Mouse (Mus musculus) MEL (cell line): Measurements from ENCODE around the gene Pcnt.

ENCODE experiments used
- CTCF ChIP-seq, 3 experiments: IDR thresholded peaks in 2 of 3; conservative IDR thresholded peaks in 1 of 3; 2 replicates each; pipeline ENCODE4 v1.5.1; 2011 to 2012; ENCODE audit warnings: low read length in 3 of 3, low read depth in 2 of 3, mild to moderate bottlenecking in 2 of 3, improper control_type of control experiment in 1 of 3, inconsistent platforms in 1 of 3, mixed read lengths in 1 of 3, moderate library complexity in 1 of 3; ENCODE audit not compliant: control insufficient read depth in 1 of 3, insufficient read depth in 1 of 3, poor library complexity in 1 of 3, severe bottlenecking in 1 of 3
- EP300 ChIP-seq, 2 experiments: IDR thresholded peaks; 2 replicates each; pipeline ENCODE4 v1.6.1; 2011; ENCODE audit warnings: improper control_type of control experiment in 2 of 2, low read length in 2 of 2, low read depth in 1 of 2, mild to moderate bottlenecking in 1 of 2
- GABPA ChIP-seq: IDR thresholded peaks from 2 replicates; pipeline ENCODE4 v1.6.1; 2012; ENCODE audit warnings: low read depth, mild to moderate bottlenecking, inconsistent platforms, low read length, improper control_type of control experiment, moderate library complexity
- GATA1 ChIP-seq: IDR thresholded peaks from 2 replicates; pipeline ENCODE4 v1.6.1; 2011; ENCODE audit warnings: low read depth, low read length, improper control_type of control experiment
- JUND ChIP-seq: IDR thresholded peaks from 2 replicates; pipeline ENCODE4 v1.6.1; 2011; ENCODE audit warnings: low read depth, mild to moderate bottlenecking, improper control_type of control experiment, low read length
- MEF2A ChIP-seq: IDR thresholded peaks from 2 replicates; pipeline ENCODE4 v1.6.1; 2014; ENCODE audit warnings: low read depth, mild to moderate bottlenecking, inconsistent platforms, low read length, improper control_type of control experiment; ENCODE audit not compliant: poor library complexity, insufficient replicate concordance, severe bottlenecking; ENCODE audit errors: extremely low read depth
- NELFE ChIP-seq: IDR thresholded peaks from 2 replicates; pipeline ENCODE4 v1.6.1; 2011; ENCODE audit warnings: low read depth, low read length, improper control_type of control experiment
- POLR2A ChIP-seq, 2 experiments: IDR thresholded peaks; 2 replicates each; pipeline ENCODE4 v1.6.1; 2011 to 2012; ENCODE audit warnings: low read length in 2 of 2, mild to moderate bottlenecking in 2 of 2, control low read depth in 1 of 2, improper control_type of control experiment in 1 of 2, low read depth in 1 of 2, moderate library complexity in 1 of 2; ENCODE audit not compliant: control insufficient read depth in 1 of 2, insufficient read depth in 1 of 2, poor library complexity in 1 of 2
- POLR2AphosphoS2 ChIP-seq: IDR thresholded peaks from 2 replicates; pipeline ENCODE4 v1.6.1; 2011; ENCODE audit warnings: low read length, improper control_type of control experiment
- SIN3A ChIP-seq: IDR thresholded peaks from 2 replicates; pipeline ENCODE4 v1.6.1; 2012; ENCODE audit warnings: low read length, improper control_type of control experiment, inconsistent platforms
- TBP ChIP-seq: IDR thresholded peaks from 2 replicates; pipeline ENCODE4 v1.8.0; 2011; ENCODE audit warnings: low read depth, low read length, improper control_type of control experiment
- TCF12 ChIP-seq: IDR thresholded peaks from 2 replicates; pipeline ENCODE4 v1.6.1; 2014; ENCODE audit warnings: low read depth, mild to moderate bottlenecking, inconsistent platforms, low read length, improper control_type of control experiment, moderate library complexity
- ZMIZ1 ChIP-seq: IDR thresholded peaks from 2 replicates; pipeline ENCODE4 v1.6.1; 2012; ENCODE audit warnings: low read depth, mild to moderate bottlenecking, inconsistent platforms, low read length, improper control_type of control experiment, moderate library complexity

GRCm38 (mm10) chr10:76334350-76334749, 108.2 kb downstream of the Pcnt start:
- TF ChIP-seq CTCF (IDR thresholded peaks at IDR 0.05 in 2 of 3, conservative IDR thresholded peaks at IDR 0.05 in 1 of 3; ENCODE audit: control insufficient read depth in 1 of 3, insufficient read depth in 1 of 3, low read depth in 2 of 3, low read length in 3 of 3, poor library complexity in 1 of 3, severe bottlenecking in 1 of 3) (no peak), MEF2A (no peak), POLR2A (IDR thresholded peaks at IDR 0.05; ENCODE audit: control insufficient read depth in 1 of 2, insufficient read depth in 1 of 2, low read depth in 1 of 2, low read length in 2 of 2, poor library complexity in 1 of 2) (no peak), SIN3A (no peak), GABPA (no peak), NELFE (no peak), POLR2AphosphoS2 (no peak), JUND (no peak), ZMIZ1 (no peak), TCF12 (no peak), TBP (no peak), EP300 (IDR thresholded peaks at IDR 0.05; ENCODE audit: low read depth in 1 of 2, low read length in 2 of 2) (no peak), GATA1 (no peak)
